Mouse (Mus musculus): ENCODE measurements around the gene Map1b. TPM values are rescaled to one million over a fixed set of nuclear protein-coding genes. Genes with fewer than 3 reads are reported as not detected.

The Map1b gene
- polyA plus RNA-seq, 1 experiment from 2014 or later, result 179 TPM

GRCm38 (mm10) chr13:99442434-99443249, 73.7 kb downstream of the Map1b start:
- no peak overlapping the region for H3K4me3 ChIP-seq
- H3K4me2 ChIP-seq (replicated peaks), result 0 out of 2 replicates have a peak overlapping the region, but pooled peaks have one; percentile 19
- H3K27ac ChIP-seq, result peak overlapping the region; percentile 33; the same call in 1 of the 2 replicates
- 0 out of 2 replicates have a peak, but pooled peaks have one; percentile 8 for ATAC-seq (ENCODE audit: low FRiP score, low read depth)
- peaks cover 42% of the 10 kb centered on the region for H3K4me1 ChIP-seq
- H3K9ac ChIP-seq, result no peak overlapping the region
- no peaks in the 10 kb centered on the region for H3K9me3 ChIP-seq
- H3K27me3 ChIP-seq, result no peaks in the 10 kb centered on the region
- WGBS, result 76% methylated on average over 12 of the region's 12 CpGs
- H3K36me3 ChIP-seq, result peaks cover 29% of the 10 kb centered on the region

DNA sequence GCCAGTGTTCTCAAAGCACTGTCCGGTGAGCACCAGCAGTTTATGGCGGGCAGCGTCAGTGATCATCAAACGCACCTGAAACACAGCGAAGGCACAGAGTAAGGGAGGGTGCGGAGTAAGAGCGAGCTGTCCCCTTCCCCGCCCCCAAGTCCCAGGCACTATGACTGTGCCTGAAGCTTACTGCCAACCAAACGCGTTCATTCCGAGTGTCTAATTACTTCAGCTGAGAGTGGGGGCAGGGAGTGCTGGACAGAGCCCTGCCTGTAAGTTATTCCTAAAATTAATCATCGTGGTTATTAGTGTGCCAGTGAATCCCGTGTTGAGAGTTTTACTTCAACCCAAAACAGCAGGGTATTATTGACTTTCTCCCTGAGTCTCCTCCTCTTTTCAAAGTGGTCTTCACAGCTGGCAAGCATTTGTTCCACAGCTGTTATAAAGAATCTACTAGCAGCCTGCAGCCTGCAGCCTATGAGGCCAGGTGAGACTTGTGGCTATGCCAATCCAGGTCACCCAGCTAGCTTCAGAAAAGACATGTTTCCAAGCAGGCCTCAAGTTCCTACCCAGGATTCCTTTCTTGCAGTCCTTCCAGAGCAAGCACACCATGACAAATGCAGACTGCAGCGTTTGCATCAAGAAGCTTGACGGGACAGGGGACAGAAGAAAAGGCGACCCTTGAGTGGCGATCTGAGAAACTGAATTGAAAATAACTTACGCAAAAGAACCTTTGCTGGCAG, 74.5 kb downstream of the Map1b start:
- peak overlapping the region; percentile 33; the same call in 1 of the 2 replicates for H3K27ac ChIP-seq
- H3K27me3 ChIP-seq, result no peaks in the 10 kb centered on the region
- H3K9ac ChIP-seq, result no peak overlapping the region
- H3K4me1 ChIP-seq, result peaks cover 34% of the 10 kb centered on the region
- no peak overlapping the region for H3K4me3 ChIP-seq
- H3K9me3 ChIP-seq, result no peaks in the 10 kb centered on the region
- ATAC-seq (ENCODE audit: low FRiP score, low read depth), result peak; percentile 68; the same call in 1 of the 2 replicates
- 35% methylated on average over 18 of the region's 18 CpGs for whole genome bisulfite sequencing
- peaks cover 37% of the 10 kb centered on the region for H3K36me3 ChIP-seq
- H3K4me2 ChIP-seq (replicated peaks), result peak overlapping the region; percentile 19; the same call in 1 of the 2 replicates

- no peak overlapping the region for H3K4me2 ChIP-seq (replicated peaks)
- no peak for ATAC-seq (ENCODE audit: low FRiP score, low read depth)
- 89% methylated on average over 2 of the region's 2 CpGs for WGBS
- no peak overlapping the region for H3K4me3 ChIP-seq
- H3K27ac ChIP-seq, result no peak overlapping the region
- H3K27me3 ChIP-seq, result no peaks in the 10 kb centered on the region
- H3K36me3 ChIP-seq, result peaks cover 43% of the 10 kb centered on the region
- no peaks in the 10 kb centered on the region for H3K9me3 ChIP-seq
- H3K9ac ChIP-seq, result no peak overlapping the region
- peaks cover 33% of the 10 kb centered on the region for H3K4me1 ChIP-seq
These were observed 76.1 kb downstream of the Map1b start for GRCm38 (mm10) chr13:99440228-99440627.

GRCm38 (mm10) chr13:99439357-99439756, 77.0 kb downstream of the Map1b start:
- H3K4me3 ChIP-seq, result no peak overlapping the region
- ATAC-seq (ENCODE audit: low FRiP score, low read depth), result no peak
- peaks cover 24% of the 10 kb centered on the region for H3K4me1 ChIP-seq
- H3K27me3 ChIP-seq, result no peaks in the 10 kb centered on the region
- H3K9me3 ChIP-seq, result no peaks in the 10 kb centered on the region
- WGBS, result 96% methylated on average over 5 of the region's 5 CpGs
- H3K36me3 ChIP-seq, result peaks cover 52% of the 10 kb centered on the region
- no peak overlapping the region for H3K27ac ChIP-seq
- H3K9ac ChIP-seq, result no peak overlapping the region
- no peak overlapping the region for H3K4me2 ChIP-seq (replicated peaks)

- H3K4me2 ChIP-seq (replicated peaks), result no peak overlapping the region
- no peak overlapping the region for H3K9ac ChIP-seq
- H3K4me3 ChIP-seq, result no peak overlapping the region
- no peaks in the 10 kb centered on the region for H3K9me3 ChIP-seq
- H3K27ac ChIP-seq, result no peak overlapping the region
- peaks cover 74% of the 10 kb centered on the region for H3K36me3 ChIP-seq
- H3K4me1 ChIP-seq, result peaks cover 9% of the 10 kb centered on the region
- no peak for ATAC-seq (ENCODE audit: low FRiP score, low read depth)
- H3K27me3 ChIP-seq, result no peaks in the 10 kb centered on the region
These were observed 79.3 kb downstream of the Map1b start for GRCm38 (mm10) chr13:99437051-99437450.

- peaks cover 79% of the 10 kb centered on the region for H3K36me3 ChIP-seq
- 96% methylated on average over 9 of the region's 9 CpGs for WGBS
- H3K27ac ChIP-seq, result no peak overlapping the region
- H3K4me1 ChIP-seq, result no peaks in the 10 kb centered on the region
- no peaks in the 10 kb centered on the region for H3K27me3 ChIP-seq
- H3K4me3 ChIP-seq, result no peak overlapping the region
- ATAC-seq (ENCODE audit: low FRiP score, low read depth), result no peak
- H3K9me3 ChIP-seq, result no peaks in the 10 kb centered on the region
- no peak overlapping the region for H3K9ac ChIP-seq
- H3K4me2 ChIP-seq (replicated peaks), result no peak overlapping the region
These were observed 81.8 kb downstream of the Map1b start for GRCm38 (mm10) chr13:99434494-99434893.

DNA sequence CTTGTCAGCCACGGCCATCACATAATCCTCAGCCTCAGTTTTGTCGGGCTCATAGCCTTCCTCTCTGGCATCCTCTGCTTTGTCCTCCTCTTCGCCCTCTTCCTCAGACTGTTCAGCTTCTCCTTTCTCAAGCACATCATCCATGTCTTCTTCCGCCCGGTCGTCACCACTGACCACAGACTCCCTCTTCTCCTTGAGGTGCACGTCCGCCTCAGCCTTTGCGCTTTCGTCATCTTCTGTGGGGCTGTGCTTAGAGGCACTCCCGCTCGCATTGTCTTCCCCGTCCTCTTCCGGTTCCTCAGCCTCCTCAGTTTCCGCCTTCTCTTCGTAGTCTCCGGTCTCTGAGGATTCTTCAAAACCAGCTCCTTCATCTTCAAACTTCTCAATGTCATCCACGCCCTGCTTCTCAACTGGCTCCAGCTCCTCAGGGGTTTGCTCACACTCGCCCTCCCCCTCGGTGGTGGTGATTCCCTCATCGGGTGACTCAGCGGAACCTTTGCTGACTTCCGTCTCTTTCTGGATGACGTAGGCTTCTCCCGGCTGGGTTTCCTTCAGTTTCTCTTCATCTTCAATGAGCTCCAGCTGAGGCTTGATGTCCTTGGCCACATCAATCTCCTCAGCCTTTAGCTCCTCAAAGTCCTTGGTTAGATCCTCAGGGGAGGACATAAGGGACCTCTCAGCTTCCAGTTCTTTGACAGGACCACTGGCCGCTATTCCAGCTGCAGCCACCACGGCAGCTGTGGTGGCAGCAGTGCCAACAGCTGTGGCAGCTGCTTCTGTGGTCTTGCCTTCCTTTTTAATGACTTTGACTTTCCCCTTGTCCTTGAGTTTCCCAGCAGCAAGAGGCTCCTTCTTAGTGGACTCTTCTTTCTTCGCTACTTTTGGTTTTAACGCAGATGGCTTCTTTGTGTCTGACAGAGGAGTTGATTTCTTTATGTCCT, 83.0 kb downstream of the Map1b start:
- Histone ChIP-seq H3K4me1 (no peaks in the 10 kb centered on the region), H3K36me3 (peaks cover 85% of the 10 kb centered on the region), H3K4me2 (replicated peaks) (no peak overlapping the region), H3K27me3 (no peaks in the 10 kb centered on the region), H3K27ac (no peak overlapping the region), H3K9ac (no peak overlapping the region), H3K4me3 (no peak overlapping the region), H3K9me3 (no peaks in the 10 kb centered on the region)
- 94% methylated on average over 29 of the region's 29 CpGs for WGBS
- no peak for ATAC-seq (ENCODE audit: low FRiP score, low read depth)

GRCm38 (mm10) chr13:99423581-99423980, 92.8 kb downstream of the Map1b start:
- Histone ChIP-seq H3K9ac (no peak overlapping the region), H3K4me3 (no peak overlapping the region), H3K36me3 (peaks cover 42% of the 10 kb centered on the region), H3K9me3 (no peaks in the 10 kb centered on the region), H3K27ac (no peak overlapping the region), H3K4me2 (replicated peaks) (no peak overlapping the region), H3K27me3 (no peaks in the 10 kb centered on the region), H3K4me1 (no peaks in the 10 kb centered on the region)
- no peak for ATAC-seq (ENCODE audit: low FRiP score, low read depth)
- WGBS, result 81% methylated on average over 13 of the region's 13 CpGs

- no peak for ATAC-seq (ENCODE audit: low FRiP score, low read depth)
- 88% methylated on average over 9 of the region's 9 CpGs for WGBS
These were observed 99.7 kb downstream of the Map1b start for GRCm38 (mm10) chr13:99416601-99417000.

GRCm38 (mm10) chr13:99414352-99414742, 102.0 kb downstream of the Map1b start:
- Histone ChIP-seq H3K4me1 (peaks cover 39% of the 10 kb centered on the region), H3K36me3 (peaks cover 50% of the 10 kb centered on the region), H3K4me2 (replicated peaks) (peak overlapping the region; percentile 30), H3K9me3 (no peaks in the 10 kb centered on the region), H3K27ac (peak overlapping the region; percentile 53; the same call in 1 of the 2 replicates), H3K27me3 (no peaks in the 10 kb centered on the region), H3K4me3 (no peak overlapping the region), H3K9ac (0 out of 2 replicates have a peak overlapping the region, but pooled peaks have one; percentile 39)
- peak; percentile 44 for ATAC-seq (ENCODE audit: low FRiP score, low read depth)
- 17% methylated on average over 10 of the region's 10 CpGs for WGBS

More at GRCm38 (mm10) chr13:99416601-99417000, 99.7 kb downstream of the Map1b start:
- H3K36me3 ChIP-seq, result peaks cover 37% of the 10 kb centered on the region
- no peaks in the 10 kb centered on the region for H3K9me3 ChIP-seq
- H3K9ac ChIP-seq, result no peak overlapping the region
- no peaks in the 10 kb centered on the region for H3K27me3 ChIP-seq
- H3K4me3 ChIP-seq, result no peak overlapping the region
- no peak overlapping the region for H3K4me2 ChIP-seq (replicated peaks)
- H3K27ac ChIP-seq, result no peak overlapping the region
- peaks cover 39% of the 10 kb centered on the region for H3K4me1 ChIP-seq

GRCm38 (mm10) chr13:99413481-99414351, 102.6 kb downstream of the Map1b start:
- Histone ChIP-seq H3K9ac (no peak overlapping the region), H3K27ac (peak overlapping the region; percentile 59), H3K27me3 (no peaks in the 10 kb centered on the region), H3K4me2 (replicated peaks) (peak overlapping the region; percentile 30), H3K36me3 (peaks cover 50% of the 10 kb centered on the region), H3K9me3 (no peaks in the 10 kb centered on the region), H3K4me1 (peaks cover 45% of the 10 kb centered on the region), H3K4me3 (no peak overlapping the region)
- peak; percentile 79 for ATAC-seq (ENCODE audit: low FRiP score, low read depth)
- 14% methylated on average over 13 of the region's 13 CpGs for WGBS

All from limb, embryonic 13.5 days (tissue).